Mouse (Mus musculus) kidney, embryonic 14.5 days (tissue): ENCODE results near the gene Cdkl3. TPM values are rescaled to one million over a fixed set of nuclear protein-coding genes. Genes with fewer than 3 reads are reported as not detected.

Source experiments
- ATAC-seq: fragments of 200-750 bp; cut with Nextera tagmentation; 2 replicates; pipeline ENCODE4 v1.8.0; 2017; ENCODE audit warnings: moderate number of reproducible peaks, mild to moderate bottlenecking, moderate TSS enrichment, moderate library complexity; ENCODE audit not compliant: low FRiP score, low TSS enrichment
- H3K27ac ChIP-seq: fragments of 300-500 bp; sonication (generic); 2 replicates; pipeline ENCODE4 v1.5.1; 2014; ENCODE audit warnings: low read depth, mild to moderate bottlenecking, low read length, moderate library complexity, mixed read lengths
- H3K27me3 ChIP-seq: fragments of 300-500 bp; sonication (generic); 2 replicates; pipeline ENCODE4 v1.6.1; 2014; ENCODE audit warnings: mild to moderate bottlenecking, low read length; ENCODE audit not compliant: control insufficient read depth, insufficient read depth
- H3K36me3 ChIP-seq: fragments of 300-500 bp; sonication (generic); 2 replicates; pipeline ENCODE4 v1.6.1; 2014; ENCODE audit warnings: low read length, mixed read lengths; ENCODE audit not compliant: control insufficient read depth, insufficient read depth
- H3K4me1 ChIP-seq: fragments of 300-500 bp; sonication (generic); 2 replicates; pipeline ENCODE4 v1.6.1; 2014; ENCODE audit warnings: low read length, mixed read lengths; ENCODE audit not compliant: control insufficient read depth, insufficient read depth
- H3K4me2 ChIP-seq: fragments of 300-500 bp; sonication (generic); replicated peaks from 2 replicates; pipeline ENCODE4 v1.6.1; 2014; ENCODE audit warnings: low read depth, mild to moderate bottlenecking, low read length
- H3K4me3 ChIP-seq: fragments of 300-500 bp; sonication (generic); 2 replicates; pipeline ENCODE4 v1.5.1; 2014; ENCODE audit warnings: mild to moderate bottlenecking, low read length
- H3K9ac ChIP-seq: fragments of 300-500 bp; sonication (generic); 2 replicates; pipeline ENCODE4 v1.6.1; 2014; ENCODE audit warnings: low read depth, mild to moderate bottlenecking, low read length, moderate library complexity
- H3K9me3 ChIP-seq: fragments of 300-500 bp; sonication (generic); 2 replicates; pipeline ENCODE4 v1.6.1; 2016; ENCODE audit warnings: low read length; ENCODE audit not compliant: control insufficient read depth
- WGBS: fragments of 180-500 bp; shearing (Covaris S2); extraction: QIAGEN DNeasy Blood & Tissue Kit; methylation state at CpG from one replicate; pipeline ENCODE4 v1.1.7; 2014; 5-methylcytosine and 5-hydroxymethylcytosine counted together
- polyA plus RNA-seq: library from polyadenylated mRNA; unstranded; fragments of >200 nt; fragmentation: Nextera tagmentation; extraction: Ambion mirVana; gene quantifications from 2 replicates; pipeline ENCODE4 v1.2.1, GENCODE M21; 2014

Gene Cdkl3
- polyA plus RNA-seq, 1 experiment from 2014 or later = 9.7 TPM

DNA sequence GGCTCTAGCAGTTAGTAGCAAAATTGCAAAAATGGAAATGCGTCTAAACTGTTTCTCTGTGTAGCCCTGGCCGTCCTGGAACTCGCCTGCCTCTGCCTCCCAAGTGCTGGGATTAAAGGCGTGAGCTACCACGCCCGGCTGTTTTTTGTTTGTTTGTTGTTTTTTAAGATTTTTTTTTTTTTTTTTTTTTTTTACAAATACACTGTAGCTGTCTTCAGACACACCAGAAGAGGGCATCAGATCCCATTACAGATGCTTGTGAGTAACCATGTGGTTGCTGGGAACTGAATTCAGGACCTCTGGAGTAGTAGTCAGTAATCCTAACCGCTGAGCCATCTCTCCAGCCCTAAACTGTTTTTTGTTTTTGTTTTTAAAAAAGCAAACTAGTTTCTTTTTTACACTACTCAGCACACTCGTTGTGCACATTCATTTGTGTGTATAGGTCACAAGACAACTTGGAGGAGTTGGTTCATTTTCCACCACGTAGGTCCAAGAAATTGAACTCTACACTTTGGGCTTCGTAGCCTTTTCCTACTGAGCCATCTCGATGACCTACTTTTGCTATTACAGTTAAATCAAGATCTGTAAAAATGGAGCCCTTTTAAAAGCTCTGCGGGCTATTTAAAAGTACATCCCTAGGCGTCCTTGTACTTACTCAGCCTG is 1.0 kb upstream of the Cdkl3 start:
- Histone ChIP-seq H3K36me3 (no peaks in the 10 kb centered on the region), H3K9ac (peak overlapping the region; percentile 82), H3K4me3 (peak overlapping the region; percentile 81), H3K27ac (peak overlapping the region; percentile 93), H3K4me1 (peaks cover 25% of the 10 kb centered on the region), H3K4me2 (peak overlapping the region; percentile 76), H3K9me3 (no peaks in the 10 kb centered on the region), H3K27me3 (no peaks in the 10 kb centered on the region)
- 80% methylated on average over 13 of the region's 13 CpGs for WGBS
- no peak for ATAC-seq

GRCm38 (mm10) chr11:52003505-52003771 is 583 bp upstream of the Cdkl3 start:
- H3K27ac ChIP-seq = peak overlapping the region; percentile 93
- peak overlapping the region; percentile 76 for H3K4me2 ChIP-seq
- H3K36me3 ChIP-seq = no peaks in the 10 kb centered on the region; the same call in 1 of the 2 replicates
- H3K4me1 ChIP-seq = peaks cover 23% of the 10 kb centered on the region
- H3K4me3 ChIP-seq = peak overlapping the region; percentile 81
- no peaks in the 10 kb centered on the region for H3K27me3 ChIP-seq
- WGBS = 13% methylated on average over 4 of the region's 4 CpGs
- peak overlapping the region; percentile 82 for H3K9ac ChIP-seq
- H3K9me3 ChIP-seq = no peaks in the 10 kb centered on the region
- ATAC-seq = no peak

- Histone ChIP-seq H3K36me3 (no peaks in the 10 kb centered on the region; the same call in 1 of the 2 replicates), H3K4me2 (no peak overlapping the region), H3K4me1 (peaks cover 17% of the 10 kb centered on the region), H3K27ac (no peak overlapping the region), H3K27me3 (no peaks in the 10 kb centered on the region), H3K4me3 (no peak overlapping the region), H3K9ac (no peak overlapping the region), H3K9me3 (no peaks in the 10 kb centered on the region)
- no peak for ATAC-seq
- 57% methylated on average over 2 of the region's 2 CpGs for WGBS
Observed at GRCm38 (mm10) chr11:52005586-52005985, 1.6 kb downstream of the Cdkl3 start.

GRCm38 (mm10) chr11:52011011-52011410 is 7.0 kb downstream of the Cdkl3 start:
- ATAC-seq = no peak
- no peaks in the 10 kb centered on the region; the same call in 1 of the 2 replicates for H3K36me3 ChIP-seq
- no peak overlapping the region for H3K27ac ChIP-seq
- no peaks in the 10 kb centered on the region for H3K27me3 ChIP-seq
- no peak overlapping the region for H3K9ac ChIP-seq
- H3K9me3 ChIP-seq = no peaks in the 10 kb centered on the region
- H3K4me2 ChIP-seq = no peak overlapping the region
- 90% methylated on average over 11 of the region's 11 CpGs for WGBS
- no peak overlapping the region for H3K4me3 ChIP-seq
- H3K4me1 ChIP-seq = no peaks in the 10 kb centered on the region

DNA sequence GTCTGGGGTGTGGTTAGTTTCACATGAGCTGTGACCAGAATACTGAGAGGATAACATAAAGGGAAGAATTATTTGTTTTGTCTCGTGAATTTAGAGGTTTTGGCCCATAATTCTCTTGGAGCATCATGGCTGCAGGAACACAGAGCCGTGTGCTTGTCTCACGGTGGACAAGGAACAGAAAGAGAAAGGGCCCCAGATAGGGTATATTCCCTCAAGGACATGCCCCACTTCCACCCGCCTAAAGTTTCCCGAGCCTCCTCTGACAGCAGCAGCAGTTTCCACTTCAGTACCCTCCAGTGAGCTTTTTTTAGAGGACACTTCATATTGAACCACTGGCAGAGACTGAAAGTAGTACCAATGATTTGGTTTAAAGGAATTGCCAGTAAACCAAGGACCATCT is 7.5 kb downstream of the Cdkl3 start:
- Histone ChIP-seq H3K9ac (no peak overlapping the region), H3K27ac (no peak overlapping the region), H3K4me1 (no peaks in the 10 kb centered on the region), H3K9me3 (no peaks in the 10 kb centered on the region), H3K4me3 (no peak overlapping the region), H3K27me3 (no peaks in the 10 kb centered on the region), H3K4me2 (no peak overlapping the region), H3K36me3 (no peaks in the 10 kb centered on the region; the same call in 1 of the 2 replicates)
- ATAC-seq = no peak
- 70% methylated on average over 5 of the region's 5 CpGs for WGBS

DNA sequence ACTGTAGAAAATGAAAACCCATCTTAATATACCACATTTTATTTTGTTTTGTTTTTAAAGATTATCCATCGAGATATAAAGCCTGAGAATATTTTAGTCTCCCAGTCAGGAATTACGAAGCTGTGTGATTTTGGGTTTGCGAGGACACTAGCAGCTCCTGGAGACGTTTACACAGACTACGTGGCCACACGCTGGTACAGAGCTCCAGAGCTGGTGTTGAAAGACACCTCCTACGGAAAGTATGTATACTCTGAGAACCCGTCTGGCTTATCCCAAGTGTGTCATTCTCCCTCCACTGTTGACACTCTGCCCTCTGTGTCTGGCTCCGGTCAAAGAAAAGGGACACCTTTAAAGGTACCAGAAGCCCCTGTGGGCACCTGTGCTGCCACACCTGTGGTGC is 14.2 kb downstream of the Cdkl3 start:
- Histone ChIP-seq H3K4me2 (no peak overlapping the region), H3K9ac (no peak overlapping the region), H3K9me3 (no peaks in the 10 kb centered on the region), H3K27me3 (no peaks in the 10 kb centered on the region), H3K4me1 (no peaks in the 10 kb centered on the region), H3K36me3 (no peaks in the 10 kb centered on the region), H3K4me3 (no peak overlapping the region), H3K27ac (no peak overlapping the region)
- 84% methylated on average over 9 of the region's 9 CpGs for WGBS
- ATAC-seq = no peak

DNA sequence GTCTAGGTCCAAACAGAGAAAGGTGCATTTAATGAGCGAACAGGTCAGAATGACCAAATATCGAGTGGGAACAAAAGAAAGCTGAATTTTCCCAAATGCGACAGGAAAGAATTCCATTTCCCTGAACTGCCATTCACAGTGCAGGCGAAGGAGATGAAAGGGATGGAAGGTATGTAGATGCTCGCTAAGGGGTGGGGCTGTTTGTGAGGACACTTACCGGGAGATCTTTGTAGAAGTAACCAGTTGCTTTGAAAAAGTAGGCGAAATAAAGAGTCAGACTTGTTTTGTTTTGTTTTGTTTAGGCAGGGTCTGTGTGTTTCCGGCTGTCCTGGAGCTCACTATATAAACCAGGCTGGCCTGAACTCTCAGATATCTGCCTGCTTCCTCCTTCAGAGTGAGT is 28.3 kb downstream of the Cdkl3 start:
- Histone ChIP-seq H3K9me3 (no peaks in the 10 kb centered on the region), H3K36me3 (no peaks in the 10 kb centered on the region), H3K4me3 (no peak overlapping the region), H3K4me1 (no peaks in the 10 kb centered on the region), H3K27me3 (no peaks in the 10 kb centered on the region), H3K9ac (no peak overlapping the region), H3K27ac (no peak overlapping the region), H3K4me2 (no peak overlapping the region)
- 60% methylated on average over 8 of the region's 8 CpGs for WGBS
- ATAC-seq = no peak

DNA sequence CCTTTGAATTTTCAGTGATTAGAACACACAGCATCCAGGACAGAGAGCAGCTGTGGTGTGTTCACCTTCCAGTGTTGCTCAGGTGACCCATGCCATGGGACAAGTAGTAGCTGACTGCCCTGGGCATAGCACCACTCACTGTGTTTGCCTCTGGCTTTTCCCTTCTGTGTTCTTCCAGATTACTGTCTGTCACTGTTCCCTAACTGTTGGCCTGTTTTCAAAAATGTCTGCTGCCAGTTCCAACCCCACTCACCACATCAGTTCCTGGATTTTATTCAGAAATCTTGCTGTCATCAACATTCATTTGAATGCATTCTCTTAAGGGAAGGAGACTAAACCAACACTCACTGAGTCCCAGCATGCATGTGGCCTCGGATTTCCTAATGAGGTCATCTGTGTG is 29.9 kb downstream of the Cdkl3 start:
- WGBS = 83% methylated on average over 1 of the region's 1 CpGs
- Histone ChIP-seq H3K27ac (no peak overlapping the region), H3K4me3 (no peak overlapping the region), H3K9me3 (no peaks in the 10 kb centered on the region), H3K36me3 (no peaks in the 10 kb centered on the region), H3K4me2 (no peak overlapping the region), H3K27me3 (no peaks in the 10 kb centered on the region), H3K4me1 (no peaks in the 10 kb centered on the region), H3K9ac (no peak overlapping the region)
- ATAC-seq = no peak

- Histone ChIP-seq H3K4me2 (no peak overlapping the region), H3K9me3 (no peaks in the 10 kb centered on the region), H3K4me3 (no peak overlapping the region), H3K27me3 (no peaks in the 10 kb centered on the region), H3K36me3 (no peaks in the 10 kb centered on the region), H3K4me1 (no peaks in the 10 kb centered on the region), H3K9ac (no peak overlapping the region), H3K27ac (no peak overlapping the region)
- no peak for ATAC-seq
- WGBS = 72% methylated on average over 3 of the region's 3 CpGs
Observed at GRCm38 (mm10) chr11:52035905-52036304, 31.9 kb downstream of the Cdkl3 start.
